In genomic region chr13:73071854-73072852, GRCm38 (mm10) we compare ENCODE assay signal across 20 mouse cellular contexts.
DNase-seq lines count a peak whose midpoint lies in the region; ATAC-seq and TF ChIP-seq lines count a peak whose summit lies in the region.
"Had no signal": no experiment of that assay in that cellular context is flagged by ENCODE, and none has a peak within 500 bp of the region (broad histone marks: within the 10 kb centered on the region; RNA-seq: fewer than 3 reads in every experiment).

No protein-coding gene starts in this region.

- H3K27ac ChIP-seq in heart, postnatal 0 days (ENCODE audit: low read depth) = no peak overlapping the region
- H3K27ac ChIP-seq in kidney, postnatal 0 days = no peak overlapping the region
- H3K27ac ChIP-seq: heart, adult 2 months; left cerebral cortex, adult 2 months; limb, embryonic 13.5 days; liver, embryonic 14.5 days; neural tube, embryonic 12.5 days; stomach, postnatal 0 days had no signal

- WGBS in heart, postnatal 0 days = 29% methylated on average over 6 of the region's 6 CpGs
- WGBS in kidney, postnatal 0 days = 46% methylated on average over 6 of the region's 6 CpGs

- H3K4me1 ChIP-seq in heart, postnatal 0 days (ENCODE audit: control insufficient read depth, insufficient read depth) = peaks cover 14% of the 10 kb centered on the region; the same call in 1 of the 2 replicates
- H3K4me1 ChIP-seq in kidney, postnatal 0 days (replicated peaks; ENCODE audit: insufficient read depth, low read length) = no peaks in the 10 kb centered on the region
- H3K4me1 ChIP-seq: limb, embryonic 13.5 days had no signal

- H3K4me2 ChIP-seq in heart, postnatal 0 days (ENCODE audit: low read depth, low read length) = no peak overlapping the region
- no peak overlapping the region for H3K4me2 ChIP-seq in kidney, postnatal 0 days (ENCODE audit: low read length)
- H3K4me2 ChIP-seq: hindbrain, embryonic 13.5 days; limb, embryonic 13.5 days; neural tube, embryonic 12.5 days had no signal

- peak; percentile 1 for DNase-seq in cerebellum, adult 8-10 months
- no peak for DNase-seq in cerebellum, postnatal 36 days
- peak; percentile 34 for DNase-seq in heart, postnatal 0 days (ENCODE audit: low spot score)
- no peak for DNase-seq in heart, postnatal 36 days
- DNase-seq in kidney, postnatal 0 days (ENCODE audit: low spot score) = peak; percentile 21
- no peak for DNase-seq in kidney, adult 9 months
- peak; percentile 37 for DNase-seq in brain, embryonic 14.5 days (ENCODE audit: low read depth)
- no peak for DNase-seq in yolk sac, embryonic 10.5 days (ENCODE audit: low spot score)
- DNase-seq: heart, adult 2 months; right cerebral cortex, postnatal 25 days had no signal

- peak; percentile 66 for ATAC-seq in heart, postnatal 0 days (ENCODE audit: insufficient read depth, low read depth)
- ATAC-seq in kidney, postnatal 0 days (replicated peaks; ENCODE audit: low FRiP score, low read depth) = peak; percentile 62; the same call in 1 of the 2 replicates
- ATAC-seq: intestine, postnatal 0 days; lung, postnatal 0 days had no signal

- intact Hi-C loops in heart, postnatal 36 days (cut with DNase I) = no loop called here

- no peak for TF ChIP-seq POLR2A in brain, embryonic 14.5 days (IDR thresholded peaks at IDR 0.05; ENCODE audit: borderline replicate concordance, extremely low read depth, insufficient read depth, insufficient read length, poor library complexity, severe bottlenecking)

- H3K9ac ChIP-seq in heart, postnatal 0 days (replicated peaks; ENCODE audit: low read depth, low read length) = no peak overlapping the region
- H3K9ac ChIP-seq in kidney, postnatal 0 days (ENCODE audit: low read depth, low read length) = no peak overlapping the region
- H3K9ac ChIP-seq: hindbrain, embryonic 13.5 days; limb, embryonic 13.5 days; liver, embryonic 14.5 days; neural tube, embryonic 12.5 days had no signal

- no peak for TF ChIP-seq EP300 in heart, postnatal 0 days (IDR thresholded peaks at IDR 0.05; ENCODE audit: low read depth)

- no peak overlapping the region for H3K4me3 ChIP-seq in heart, postnatal 0 days (ENCODE audit: low read depth, low read length)
- no peak overlapping the region for H3K4me3 ChIP-seq in kidney, postnatal 0 days (replicated peaks; ENCODE audit: low read depth, low read length)
- H3K4me3 ChIP-seq: erythroblast, embryonic 14.5 days; heart, adult 2 months; hindbrain, embryonic 13.5 days; left cerebral cortex, adult 2 months; limb, embryonic 13.5 days; neural tube, embryonic 12.5 days had no signal

- no peak for TF ChIP-seq CTCF in heart, postnatal 0 days (IDR thresholded peaks at IDR 0.05; ENCODE audit: low read depth)
- no peak for TF ChIP-seq CTCF in kidney, postnatal 0 days (IDR thresholded peaks at IDR 0.05; ENCODE audit: low read depth)
- no peak for TF ChIP-seq CTCF in brain, embryonic 14.5 days (IDR thresholded peaks at IDR 0.05; ENCODE audit: borderline replicate concordance, extremely low read depth, insufficient read depth, insufficient read length)

- H3K36me3 ChIP-seq in heart, postnatal 0 days (replicated peaks; ENCODE audit: control insufficient read depth, insufficient read depth, low read length) = no peaks in the 10 kb centered on the region
- no peaks in the 10 kb centered on the region for H3K36me3 ChIP-seq in kidney, postnatal 0 days (ENCODE audit: insufficient read depth, low read length)
- H3K36me3 ChIP-seq: hindbrain, embryonic 13.5 days; limb, embryonic 13.5 days; neural tube, embryonic 12.5 days had no signal

- H3K27me3 ChIP-seq in heart, postnatal 0 days (ENCODE audit: control insufficient read depth, insufficient read depth, low read length) = no peaks in the 10 kb centered on the region
- H3K27me3 ChIP-seq in kidney, postnatal 0 days (ENCODE audit: insufficient read depth, low read length) = peaks cover 2% of the 10 kb centered on the region; the same call in 1 of the 2 replicates
- H3K27me3 ChIP-seq: CH12.LX had no signal

- no peaks in the 10 kb centered on the region for H3K9me3 ChIP-seq in heart, postnatal 0 days (replicated peaks; ENCODE audit: control insufficient read depth, low read length)
- H3K9me3 ChIP-seq in kidney, postnatal 0 days (replicated peaks; ENCODE audit: low read length) = no peaks in the 10 kb centered on the region
- H3K9me3 ChIP-seq: hindbrain, embryonic 13.5 days; limb, embryonic 13.5 days; neural tube, embryonic 12.5 days had no signal

Comparison
In these comparisons a context has a peak if more than half of its experiments do, and no peak if none do; other contexts are left out.
1. DNase-seq: peak in cerebellum, adult 8-10 months (single experiment), heart, postnatal 0 days (single experiment), kidney, postnatal 0 days (single experiment) and brain, embryonic 14.5 days (single experiment); none in cerebellum, postnatal 36 days (0 of 2), heart, postnatal 36 days (0 of 2), kidney, adult 9 months (single experiment) and yolk sac, embryonic 10.5 days (single experiment).